Mouse (Mus musculus): ENCODE results near the gene Lin7b.

GRCm38 (mm10) chr7:45336319-45336718 is 34.1 kb downstream of the Lin7b start:
- TF ChIP-seq GATA1 (IDR thresholded peaks at IDR 0.05; ENCODE audit: low read length), result no peak
- no peak for TF ChIP-seq TAL1 (IDR thresholded peaks at IDR 0.05; ENCODE audit: low read length)
